Mouse (Mus musculus) embryonic facial prominence, embryonic 14.5 days (tissue): ENCODE data around the gene Gm10203. TPM values are rescaled to one million over a fixed set of nuclear protein-coding genes. Genes with fewer than 3 reads are reported as not detected.
"Not testable (repeated sequence)": the region's sequence is repeated elsewhere in the genome, so short reads cannot be mapped to it uniquely, and the experiment has no call there.

ENCODE experiments used
- ATAC-seq: fragments of 200-750 bp; cut with Nextera tagmentation; 2 replicates; pipeline ENCODE4 v1.8.0; 2017; ENCODE audit warnings: low read depth, moderate number of reproducible peaks, moderate TSS enrichment
- DNase-seq: peaks from one replicate; pipeline ENCODE4 v3.0.0-alpha.2; 2015; ENCODE audit warnings: low spot score
- H3K27ac ChIP-seq: fragments of 300-500 bp; sonication (generic); replicated peaks from 2 replicates; pipeline ENCODE4 v1.5.1; 2014; ENCODE audit warnings: low read depth, mild to moderate bottlenecking, low read length, moderate library complexity
- H3K27me3 ChIP-seq: fragments of 300-500 bp; sonication (generic); replicated peaks from 2 replicates; pipeline ENCODE4 v1.6.1; 2014; ENCODE audit warnings: low read length; ENCODE audit not compliant: control insufficient read depth, insufficient read depth
- H3K36me3 ChIP-seq: fragments of 300-500 bp; sonication (generic); 2 replicates; pipeline ENCODE4 v1.6.1; 2014; ENCODE audit warnings: low read length, mixed read lengths; ENCODE audit not compliant: control insufficient read depth, insufficient read depth
- H3K4me1 ChIP-seq: fragments of 300-500 bp; sonication (generic); 2 replicates; pipeline ENCODE4 v1.6.1; 2014; ENCODE audit warnings: antibody characterized with exemption, low read length; ENCODE audit not compliant: control insufficient read depth, insufficient read depth
- H3K4me2 ChIP-seq: fragments of 300-500 bp; sonication (generic); 2 replicates; pipeline ENCODE4 v1.6.1; 2014; ENCODE audit warnings: low read depth, mild to moderate bottlenecking, low read length, moderate library complexity, mixed read lengths
- H3K4me3 ChIP-seq: fragments of 300-500 bp; sonication (generic); 2 replicates; pipeline ENCODE4 v1.5.1; 2014; ENCODE audit warnings: low read depth, mild to moderate bottlenecking, low read length
- H3K9ac ChIP-seq: fragments of 300-500 bp; sonication (generic); 2 replicates; pipeline ENCODE4 v1.6.1; 2014; ENCODE audit warnings: low read depth, mild to moderate bottlenecking, low read length, moderate library complexity, mixed read lengths
- H3K9me3 ChIP-seq: fragments of 300-500 bp; sonication (generic); 2 replicates; pipeline ENCODE4 v1.6.1; 2016; ENCODE audit warnings: low read length; ENCODE audit not compliant: control insufficient read depth
- WGBS: fragments of 180-500 bp; shearing (Covaris S2); extraction: QIAGEN DNeasy Blood & Tissue Kit; methylation state at CpG from one replicate; pipeline ENCODE4 v1.1.7; 2014; 5-methylcytosine and 5-hydroxymethylcytosine counted together
- polyA plus RNA-seq: library from polyadenylated mRNA; unstranded; fragments of >200 nt; fragmentation: Nextera tagmentation; extraction: Ambion mirVana; gene quantifications from 2 replicates; pipeline ENCODE4 v1.2.1, GENCODE M21; 2014

Gene Gm10203
- polyA plus RNA-seq, 1 experiment from 2014 or later, result not detected

- DNase-seq, H3K9ac ChIP-seq, H3K27me3 ChIP-seq, ATAC-seq, H3K4me3 ChIP-seq, H3K4me2 ChIP-seq, H3K4me1 ChIP-seq, H3K9me3 ChIP-seq, H3K27ac ChIP-seq: not testable (repeated sequence)
- 70% methylated on average over 3 of the region's 4 CpGs for WGBS
- peaks cover 45% of the 10 kb centered on the region for H3K36me3 ChIP-seq
Measured at GRCm38 (mm10) chr6:149167038-149167437, 37.1 kb downstream of the Gm10203 start.

- H3K4me2 ChIP-seq, result no peak overlapping the region
- H3K4me3 ChIP-seq, result no peak overlapping the region
- no peaks in the 10 kb centered on the region for H3K9me3 ChIP-seq
- DNase-seq (no peak), ATAC-seq (no peak)
- H3K4me1 ChIP-seq, result no peaks in the 10 kb centered on the region
- no peak overlapping the region for H3K9ac ChIP-seq
- H3K36me3 ChIP-seq, result peaks cover 41% of the 10 kb centered on the region
- H3K27ac ChIP-seq, result no peak overlapping the region
- 93% methylated on average over 1 of the region's 1 CpGs for WGBS
- no peaks in the 10 kb centered on the region for H3K27me3 ChIP-seq
Measured at GRCm38 (mm10) chr6:149167672-149168071, 37.7 kb downstream of the Gm10203 start.

- no peak for ATAC-seq
- DNase-seq, result no peak
- H3K9ac ChIP-seq, result no peak overlapping the region
- H3K4me1 ChIP-seq, result no peaks in the 10 kb centered on the region
- no peaks in the 10 kb centered on the region for H3K27me3 ChIP-seq
- no peak overlapping the region for H3K4me2 ChIP-seq
- H3K9me3 ChIP-seq, result no peaks in the 10 kb centered on the region
- no peak overlapping the region for H3K27ac ChIP-seq
- H3K4me3 ChIP-seq, result no peak overlapping the region
- H3K36me3 ChIP-seq, result peaks cover 41% of the 10 kb centered on the region
- 98% methylated on average over 2 of the region's 2 CpGs for WGBS
Measured at GRCm38 (mm10) chr6:149168436-149168835, 38.5 kb downstream of the Gm10203 start.

GRCm38 (mm10) chr6:149169965-149170364 lies 40.0 kb downstream of the Gm10203 start:
- not testable (repeated sequence) for DNase-seq, H3K4me1 ChIP-seq, H3K27ac ChIP-seq, H3K9ac ChIP-seq, H3K4me2 ChIP-seq, H3K4me3 ChIP-seq, H3K9me3 ChIP-seq, H3K27me3 ChIP-seq, ATAC-seq
- 93% methylated on average over 4 of the region's 4 CpGs for WGBS
- H3K36me3 ChIP-seq, result peaks cover 41% of the 10 kb centered on the region

- H3K4me3 ChIP-seq, result no peak overlapping the region
- no peaks in the 10 kb centered on the region for H3K4me1 ChIP-seq
- ATAC-seq, result 0 out of 2 replicates have a peak, but pooled peaks have one; percentile 37
- H3K36me3 ChIP-seq, result peaks cover 52% of the 10 kb centered on the region
- peaks cover 8% of the 10 kb centered on the region; the same call in 1 of the 2 replicates for H3K9me3 ChIP-seq
- DNase-seq, result no peak
- no peak overlapping the region for H3K4me2 ChIP-seq
- WGBS, result 70% methylated on average over 4 of the region's 4 CpGs
- H3K27me3 ChIP-seq, result no peaks in the 10 kb centered on the region
- no peak overlapping the region for H3K9ac ChIP-seq
- no peak overlapping the region for H3K27ac ChIP-seq
Measured at GRCm38 (mm10) chr6:149173831-149174625, 44.1 kb downstream of the Gm10203 start.

GRCm38 (mm10) chr6:149174932-149175570 lies 45.1 kb downstream of the Gm10203 start:
- H3K9ac ChIP-seq, result no peak overlapping the region
- H3K9me3 ChIP-seq, result peaks cover 9% of the 10 kb centered on the region; the same call in 1 of the 2 replicates
- 90% methylated on average over 3 of the region's 3 CpGs for WGBS
- ATAC-seq (no peak), DNase-seq (no peak)
- no peak overlapping the region for H3K27ac ChIP-seq
- no peak overlapping the region for H3K4me3 ChIP-seq
- H3K4me2 ChIP-seq, result no peak overlapping the region
- H3K36me3 ChIP-seq, result peaks cover 60% of the 10 kb centered on the region
- no peaks in the 10 kb centered on the region for H3K4me1 ChIP-seq
- H3K27me3 ChIP-seq, result no peaks in the 10 kb centered on the region

- no peak for ATAC-seq
- H3K27me3 ChIP-seq, result no peaks in the 10 kb centered on the region
Measured at GRCm38 (mm10) chr6:149179064-149179463, 49.1 kb downstream of the Gm10203 start.

More at GRCm38 (mm10) chr6:149179064-149179463, 49.1 kb downstream of the Gm10203 start:
- no peak overlapping the region for H3K4me3 ChIP-seq
- DNase-seq, result no peak
- H3K4me1 ChIP-seq, result no peaks in the 10 kb centered on the region
- H3K9me3 ChIP-seq, result peaks cover 9% of the 10 kb centered on the region; the same call in 1 of the 2 replicates
- H3K36me3 ChIP-seq, result peaks cover 90% of the 10 kb centered on the region
- H3K27ac ChIP-seq, result no peak overlapping the region
- no peak overlapping the region for H3K9ac ChIP-seq
- H3K4me2 ChIP-seq, result no peak overlapping the region
